In the genomic region with DNA sequence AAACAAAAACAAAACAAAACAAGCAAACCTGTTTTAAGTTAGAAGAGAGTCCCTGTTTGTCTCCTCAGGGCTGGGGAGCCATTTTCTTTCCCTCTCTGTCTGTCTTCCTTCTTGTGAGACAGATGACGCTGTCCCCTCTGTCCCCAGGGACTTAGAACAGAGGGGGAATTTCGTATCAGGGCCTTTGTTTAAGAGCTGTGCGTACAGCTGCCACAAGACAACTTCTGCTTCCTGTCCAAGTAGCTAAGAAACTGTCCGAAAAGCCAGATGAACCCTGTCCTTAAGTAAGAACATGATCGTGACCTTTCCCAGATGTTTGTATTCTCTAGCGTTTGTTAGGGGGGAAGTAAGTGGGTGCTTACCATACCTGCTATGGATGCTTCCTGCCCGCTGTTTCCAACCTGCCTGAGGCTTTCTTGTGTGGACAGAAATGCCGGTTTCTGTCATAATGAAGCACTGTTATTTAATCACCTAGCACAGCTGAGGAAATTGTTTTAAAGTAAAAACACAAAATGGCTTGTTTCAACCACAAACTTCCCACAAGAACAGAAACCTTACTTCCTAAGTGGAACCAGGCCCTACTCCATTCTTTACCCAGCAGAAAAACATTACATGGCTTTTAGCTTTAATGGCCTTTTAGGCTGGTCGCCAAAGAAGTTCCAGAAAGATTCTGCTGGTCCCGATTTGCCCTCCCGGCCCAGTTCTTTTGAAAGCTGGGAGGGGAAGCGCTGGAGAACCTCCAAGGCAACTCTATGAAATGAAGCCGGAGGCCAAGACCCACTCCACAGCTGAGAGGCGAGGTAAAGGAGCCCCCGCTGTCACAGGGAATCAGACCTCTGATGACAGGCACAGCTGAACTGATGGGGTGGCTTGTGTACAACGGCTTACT, we compare ENCODE assay signal across 8 mouse cellular contexts.
A peak's percentile ranks its signal among the peaks of the same experiment; 100 is the strongest.
DNase-seq lines count a peak whose midpoint lies in the region; ATAC-seq and TF ChIP-seq lines count a peak whose summit lies in the region.

No protein-coding gene starts in this region.

- no peaks in the 10 kb centered on the region for H3K27me3 ChIP-seq in embryonic facial prominence, embryonic 10.5 days (replicated peaks; ENCODE audit: low read depth, poor library complexity, severe bottlenecking)
- no peaks in the 10 kb centered on the region for H3K27me3 ChIP-seq in hindbrain, embryonic 13.5 days

- H3K4me2 ChIP-seq in hindbrain, embryonic 13.5 days, result no peak overlapping the region

- 40% methylated on average over 16 of the region's 16 CpGs for WGBS in embryonic facial prominence, embryonic 10.5 days
- WGBS in hindbrain, embryonic 13.5 days, result 54% methylated on average over 16 of the region's 16 CpGs

- no peak for ATAC-seq in hindbrain, embryonic 13.5 days (ENCODE audit: low FRiP score)

- peaks cover 25% of the 10 kb centered on the region for H3K4me1 ChIP-seq in embryonic facial prominence, embryonic 10.5 days
- H3K4me1 ChIP-seq in hindbrain, embryonic 13.5 days (replicated peaks), result peaks cover 11% of the 10 kb centered on the region

- DNase-seq in layer of hippocampus, adult 2 months (ENCODE audit: low spot score in 2 of 2), result no peak
- no peak for DNase-seq in layer of hippocampus, adult 9-11 months
- peak; percentile 47 for DNase-seq in embryonic facial prominence, embryonic 10.5 days (ENCODE audit: low spot score)
- DNase-seq in mesoderm, embryonic 11.5 days (ENCODE audit: low read depth, low spot score), result peak; percentile 57
- no peak for DNase-seq in layer of hippocampus, postnatal 14 days (ENCODE audit: low spot score in 2 of 2)
- no peak for DNase-seq in cerebellum, adult 9-10 months
- no peak for DNase-seq in urinary bladder, postnatal 25 days (ENCODE audit: low spot score)

- H3K9me3 ChIP-seq in embryonic facial prominence, embryonic 10.5 days, result no peaks in the 10 kb centered on the region
- no peaks in the 10 kb centered on the region for H3K9me3 ChIP-seq in hindbrain, embryonic 13.5 days

- 0 out of 2 replicates have a peak overlapping the region, but pooled peaks have one; percentile 28 for H3K27ac ChIP-seq in layer of hippocampus, adult 2 months
- H3K27ac ChIP-seq in embryonic facial prominence, embryonic 10.5 days (replicated peaks), result peak overlapping the region; percentile 77
- H3K27ac ChIP-seq in hindbrain, embryonic 13.5 days, result 0 out of 2 replicates have a peak overlapping the region, but pooled peaks have one; percentile 5

- no peak overlapping the region for H3K4me3 ChIP-seq in layer of hippocampus, adult 2 months
- no peak overlapping the region for H3K4me3 ChIP-seq in embryonic facial prominence, embryonic 10.5 days
- H3K4me3 ChIP-seq in hindbrain, embryonic 13.5 days, result no peak overlapping the region

- H3K36me3 ChIP-seq in embryonic facial prominence, embryonic 10.5 days (replicated peaks), result no peaks in the 10 kb centered on the region
- H3K36me3 ChIP-seq in hindbrain, embryonic 13.5 days, result no peaks in the 10 kb centered on the region

- H3K9ac ChIP-seq in hindbrain, embryonic 13.5 days, result no peak overlapping the region

- TF ChIP-seq CTCF in layer of hippocampus, adult 2 months (conservative IDR thresholded peaks at IDR 0.05), result no peak

Comparison
In these comparisons a context has a peak if more than half of its experiments do, and no peak if none do; other contexts are left out.
1. DNase-seq: peak in embryonic facial prominence, embryonic 10.5 days (single experiment) and mesoderm, embryonic 11.5 days (single experiment); none in layer of hippocampus, adult 2 months (0 of 2), layer of hippocampus, adult 9-11 months (single experiment), layer of hippocampus, postnatal 14 days (0 of 2), cerebellum, adult 9-10 months (single experiment) and urinary bladder, postnatal 25 days (single experiment).
2. H3K27ac ChIP-seq: peak in every context shown above with its lines; median percentile 77 in embryonic facial prominence, embryonic 10.5 days; 28 in layer of hippocampus, adult 2 months; 5 in hindbrain, embryonic 13.5 days.